Mouse (Mus musculus): ENCODE measurements around the gene Ropn1l. TPM values are rescaled to one million over a fixed set of nuclear protein-coding genes. Genes with fewer than 3 reads are reported as not detected.

The Ropn1l gene
- under 1 TPM; 0.49 to 0.89 TPM for polyA plus RNA-seq (2017; shearing (Covaris generic))

GRCm38 (mm10) chr15:31453098-31453916, at the start of gene Ropn1l:
Gene Ropn1l (minus strand): TSS chr15:31453737.

Other genes with a start within 250 kb of the Ropn1l start
- gene Dap, start 229.4 kb downstream of the Ropn1l start, polyA plus RNA-seq (2017; shearing (Covaris generic)) = 10 to 100 TPM; 40.8 to 76.6 TPM
- 1 to 10 TPM in 1 of 2 experiments, not detected in 1; 1.1 TPM for gene Ankrd33b, start 86.0 kb downstream of the Ropn1l start, polyA plus RNA-seq (2017; shearing (Covaris generic))
- 1 to 10 TPM; 7.0 to 8.4 TPM for gene March6, start 77.3 kb upstream of the Ropn1l start, polyA plus RNA-seq (2017; shearing (Covaris generic))
- gene Cmbl, start 111.7 kb upstream of the Ropn1l start, polyA plus RNA-seq (2017; shearing (Covaris generic)) = under 1 TPM in 1 of 2 experiments, not detected in 1; 0.13 TPM
- gene Cct5, start 148.1 kb upstream of the Ropn1l start, polyA plus RNA-seq (2017; shearing (Covaris generic)) = 100 to 1,000 TPM; 287 to 341 TPM
- gene Fam173b, start 148.1 kb upstream of the Ropn1l start, polyA plus RNA-seq (2017; shearing (Covaris generic)) = 10 to 100 TPM; 13.8 to 17.7 TPM

All from inflammation-experienced regulatory T-cells (primary cell).